Mouse (Mus musculus) liver, embryonic 14.5 days (tissue): ENCODE data around the gene Usp3.

Experiments
- CTCF ChIP-seq: IDR thresholded peaks from 2 replicates; pipeline ENCODE4 v1.5.1; 2016; ENCODE audit warnings: antibody characterized with exemption, low read depth, control low read depth
- EP300 ChIP-seq: IDR thresholded peaks from 2 replicates; pipeline ENCODE4 v1.6.1; 2016; ENCODE audit warnings: antibody characterized with exemption, low read depth

- TF ChIP-seq CTCF, result no peak
- no peak for TF ChIP-seq EP300
Measured at GRCm38 (mm10) chr9:66625974-66626530, 33.1 kb upstream of the Usp3 start.
